11 mouse cellular contexts compared by ENCODE assay signal in genomic region chr3:41489998-41490397, GRCm38 (mm10).
"Had no signal": no experiment of that assay in that cellular context is flagged by ENCODE, and none has a peak within 500 bp of the region (broad histone marks: within the 10 kb centered on the region; RNA-seq: fewer than 3 reads in every experiment).

No protein-coding gene starts in this region.

- ATAC-seq: midbrain, embryonic 15.5 days had no signal

- H3K9me3 ChIP-seq: limb, embryonic 15.5 days; megakaryocyte, embryonic 14.5 days; midbrain, embryonic 15.5 days; neural tube, embryonic 12.5 days; stomach, embryonic 15.5 days had no signal

- H3K27me3 ChIP-seq: limb, embryonic 15.5 days; megakaryocyte, embryonic 14.5 days; midbrain, embryonic 15.5 days; neural tube, embryonic 12.5 days; stomach, embryonic 15.5 days had no signal

- H3K4me3 ChIP-seq: limb, embryonic 15.5 days; megakaryocyte, embryonic 14.5 days; midbrain, embryonic 15.5 days; neural tube, embryonic 12.5 days; stomach, embryonic 15.5 days had no signal

- H3K36me3 ChIP-seq: limb, embryonic 15.5 days; midbrain, embryonic 15.5 days; neural tube, embryonic 12.5 days; stomach, embryonic 15.5 days had no signal

- H3K9ac ChIP-seq: limb, embryonic 15.5 days; liver, embryonic 14.5 days; midbrain, embryonic 15.5 days; neural tube, embryonic 12.5 days; stomach, embryonic 15.5 days had no signal

- H3K27ac ChIP-seq: limb, embryonic 15.5 days; liver, embryonic 14.5 days; midbrain, embryonic 15.5 days; neural tube, embryonic 12.5 days; stomach, embryonic 15.5 days had no signal

- DNase-seq: kidney, adult 8-10 months; layer of hippocampus, postnatal 36 days; right cerebral cortex, postnatal 4 days; spleen, adult 18-20 months; thymus, postnatal 36 days had no signal

- H3K4me1 ChIP-seq: megakaryocyte, embryonic 14.5 days; midbrain, embryonic 15.5 days; neural tube, embryonic 12.5 days; stomach, embryonic 15.5 days had no signal
